Mouse (Mus musculus): ENCODE measurements at regions not wholly inside any gene's neighbourhood (a gene's known extent, or its start where the extent isn't known, plus 50 kb on each side); places are given as distances from the start of the nearest gene placed in this dataset.

GRCm38 (mm10) chrX:107477066-107477465 is 73.9 kb upstream of the Itm2a start:
- no peaks in the 10 kb centered on the region for H3K9me3 ChIP-seq
- no peaks in the 10 kb centered on the region for H3K27me3 ChIP-seq (replicated peaks)
- no peak overlapping the region for H3K27ac ChIP-seq
- H3K9ac ChIP-seq = no peak overlapping the region
- 0 out of 2 replicates have a peak, but pooled peaks have one; percentile 39 for ATAC-seq (replicated peaks)
- no peak overlapping the region for H3K4me2 ChIP-seq
- H3K4me1 ChIP-seq = no peaks in the 10 kb centered on the region
- H3K36me3 ChIP-seq (replicated peaks) = no peaks in the 10 kb centered on the region
- 21% methylated on average over 5 of the region's 5 CpGs for WGBS
- no peak overlapping the region for H3K4me3 ChIP-seq

- Histone ChIP-seq H3K36me3 (replicated peaks) (no peaks in the 10 kb centered on the region), H3K4me3 (no peak overlapping the region), H3K4me2 (no peak overlapping the region), H3K27me3 (replicated peaks) (no peaks in the 10 kb centered on the region), H3K9me3 (no peaks in the 10 kb centered on the region), H3K9ac (no peak overlapping the region), H3K27ac (no peak overlapping the region), H3K4me1 (no peaks in the 10 kb centered on the region)
- no peak for ATAC-seq (replicated peaks)
- WGBS = 72% methylated on average over 3 of the region's 3 CpGs
Measured at GRCm38 (mm10) chrX:107469242-107469641, 66.1 kb upstream of the Itm2a start.

All from midbrain, embryonic 15.5 days (tissue).